Mouse (Mus musculus): ENCODE data around the gene Ifrd2. TPM values are rescaled to one million over a fixed set of nuclear protein-coding genes. Genes with fewer than 3 reads are reported as not detected.
A peak's percentile ranks its signal among the peaks of the same experiment; 100 is the strongest.

Gene Ifrd2
- polyA plus RNA-seq, 1 experiment from 2014 or later, result 61.4 TPM

DNA sequence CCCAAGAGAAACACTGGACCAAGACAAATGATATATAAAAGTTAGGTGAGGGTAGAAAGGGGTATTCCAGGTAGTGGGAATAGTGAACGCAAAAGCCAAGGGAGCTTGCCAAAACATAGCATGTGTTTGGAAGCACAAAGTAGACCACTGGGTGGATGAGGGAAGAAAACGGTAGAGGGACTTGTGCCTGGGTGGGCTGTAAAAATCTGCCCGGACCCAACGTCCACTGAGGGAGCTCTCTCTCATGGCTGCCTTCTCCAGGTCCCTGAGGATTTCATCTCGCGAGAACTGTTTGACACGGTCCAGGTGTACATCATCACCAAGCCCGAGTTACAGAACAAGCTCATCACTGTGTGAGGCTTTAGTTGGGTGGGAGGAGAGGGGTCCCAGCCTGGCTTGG is 44.7 kb upstream of the Ifrd2 start:
- no peaks in the 10 kb centered on the region for H3K27me3 ChIP-seq (ENCODE audit: control insufficient read depth, insufficient read depth, low read length)
- H3K4me1 ChIP-seq (ENCODE audit: control insufficient read depth, insufficient read depth, low read length), result peaks cover 19% of the 10 kb centered on the region; the same call in 1 of the 2 replicates
- ATAC-seq (ENCODE audit: low FRiP score, low TSS enrichment), result no peak
- 35% methylated on average over 8 of the region's 8 CpGs for WGBS
- peak overlapping the region; percentile 65 for H3K9ac ChIP-seq (ENCODE audit: low read depth, low read length)
- peak overlapping the region; percentile 77 for H3K4me2 ChIP-seq (replicated peaks; ENCODE audit: low read depth, low read length)
- peak overlapping the region; percentile 45 for H3K4me3 ChIP-seq (ENCODE audit: low read length)
- H3K27ac ChIP-seq (ENCODE audit: low read depth, low read length), result no peak overlapping the region
- peaks cover 38% of the 10 kb centered on the region for H3K36me3 ChIP-seq (ENCODE audit: control insufficient read depth, insufficient read depth, low read length)
- H3K9me3 ChIP-seq (ENCODE audit: control insufficient read depth, low read length), result no peaks in the 10 kb centered on the region

DNA sequence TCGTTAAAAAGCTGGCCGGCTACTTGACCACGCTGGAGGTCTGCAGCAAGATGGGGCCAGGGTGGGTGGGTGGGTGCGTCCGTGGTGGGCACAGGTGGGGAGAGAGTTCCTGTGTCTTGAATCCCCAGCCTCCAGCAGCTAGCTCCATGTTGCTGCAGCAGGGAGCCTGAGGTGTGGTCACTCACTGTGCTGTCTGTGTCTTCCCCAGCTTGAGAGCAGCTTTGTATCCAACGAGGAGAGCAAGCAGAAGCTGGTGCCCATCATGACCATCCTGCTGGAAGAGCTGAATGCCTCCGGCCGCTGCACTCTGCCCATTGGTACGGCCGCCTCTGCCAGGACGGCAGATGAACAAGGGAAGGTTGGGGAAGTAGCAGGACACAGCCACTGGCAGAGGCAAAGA is 44.1 kb upstream of the Ifrd2 start:
- Histone ChIP-seq H3K27ac (ENCODE audit: low read depth, low read length) (no peak overlapping the region), H3K9me3 (ENCODE audit: control insufficient read depth, low read length) (no peaks in the 10 kb centered on the region), H3K36me3 (ENCODE audit: control insufficient read depth, insufficient read depth, low read length) (peaks cover 32% of the 10 kb centered on the region), H3K4me3 (ENCODE audit: low read length) (no peak overlapping the region), H3K4me1 (ENCODE audit: control insufficient read depth, insufficient read depth, low read length) (peaks cover 19% of the 10 kb centered on the region; the same call in 1 of the 2 replicates), H3K27me3 (ENCODE audit: control insufficient read depth, insufficient read depth, low read length) (no peaks in the 10 kb centered on the region), H3K9ac (ENCODE audit: low read depth, low read length) (peak overlapping the region; percentile 65; the same call in 1 of the 2 replicates), H3K4me2 (replicated peaks; ENCODE audit: low read depth, low read length) (peak overlapping the region; percentile 77)
- ATAC-seq (ENCODE audit: low FRiP score, low TSS enrichment), result no peak
- WGBS, result 87% methylated on average over 11 of the region's 11 CpGs

- Histone ChIP-seq H3K4me2 (replicated peaks; ENCODE audit: low read depth, low read length) (no peak overlapping the region), H3K4me3 (ENCODE audit: low read length) (no peak overlapping the region), H3K4me1 (ENCODE audit: control insufficient read depth, insufficient read depth, low read length) (peaks cover 19% of the 10 kb centered on the region; the same call in 1 of the 2 replicates), H3K9ac (ENCODE audit: low read depth, low read length) (no peak overlapping the region), H3K27ac (ENCODE audit: low read depth, low read length) (no peak overlapping the region), H3K27me3 (ENCODE audit: control insufficient read depth, insufficient read depth, low read length) (no peaks in the 10 kb centered on the region), H3K36me3 (ENCODE audit: control insufficient read depth, insufficient read depth, low read length) (peaks cover 23% of the 10 kb centered on the region), H3K9me3 (ENCODE audit: control insufficient read depth, low read length) (no peaks in the 10 kb centered on the region)
- 95% methylated on average over 17 of the region's 17 CpGs for WGBS
- no peak for ATAC-seq (ENCODE audit: low FRiP score, low TSS enrichment)
Observed at GRCm38 (mm10) chr9:107544196-107544700, 43.2 kb upstream of the Ifrd2 start.

- Histone ChIP-seq H3K4me3 (ENCODE audit: low read length) (no peak overlapping the region), H3K36me3 (ENCODE audit: control insufficient read depth, insufficient read depth, low read length) (peaks cover 18% of the 10 kb centered on the region), H3K27me3 (ENCODE audit: control insufficient read depth, insufficient read depth, low read length) (no peaks in the 10 kb centered on the region), H3K27ac (ENCODE audit: low read depth, low read length) (no peak overlapping the region), H3K4me1 (ENCODE audit: control insufficient read depth, insufficient read depth, low read length) (peaks cover 19% of the 10 kb centered on the region; the same call in 1 of the 2 replicates), H3K4me2 (replicated peaks; ENCODE audit: low read depth, low read length) (no peak overlapping the region), H3K9ac (ENCODE audit: low read depth, low read length) (no peak overlapping the region), H3K9me3 (ENCODE audit: control insufficient read depth, low read length) (no peaks in the 10 kb centered on the region)
- no peak for ATAC-seq (ENCODE audit: low FRiP score, low TSS enrichment)
- WGBS, result 93% methylated on average over 12 of the region's 12 CpGs
Observed at GRCm38 (mm10) chr9:107544729-107545128, 42.7 kb upstream of the Ifrd2 start.

- Histone ChIP-seq H3K4me2 (replicated peaks; ENCODE audit: low read depth, low read length) (no peak overlapping the region), H3K4me1 (ENCODE audit: control insufficient read depth, insufficient read depth, low read length) (peaks cover 19% of the 10 kb centered on the region; the same call in 1 of the 2 replicates), H3K9ac (ENCODE audit: low read depth, low read length) (no peak overlapping the region), H3K4me3 (ENCODE audit: low read length) (no peak overlapping the region), H3K27me3 (ENCODE audit: control insufficient read depth, insufficient read depth, low read length) (no peaks in the 10 kb centered on the region), H3K9me3 (ENCODE audit: control insufficient read depth, low read length) (no peaks in the 10 kb centered on the region), H3K36me3 (ENCODE audit: control insufficient read depth, insufficient read depth, low read length) (peaks cover 14% of the 10 kb centered on the region), H3K27ac (ENCODE audit: low read depth, low read length) (no peak overlapping the region)
- 86% methylated on average over 10 of the region's 10 CpGs for WGBS
- no peak for ATAC-seq (ENCODE audit: low FRiP score, low TSS enrichment)
Observed at GRCm38 (mm10) chr9:107545199-107545598, 42.2 kb upstream of the Ifrd2 start.

DNA sequence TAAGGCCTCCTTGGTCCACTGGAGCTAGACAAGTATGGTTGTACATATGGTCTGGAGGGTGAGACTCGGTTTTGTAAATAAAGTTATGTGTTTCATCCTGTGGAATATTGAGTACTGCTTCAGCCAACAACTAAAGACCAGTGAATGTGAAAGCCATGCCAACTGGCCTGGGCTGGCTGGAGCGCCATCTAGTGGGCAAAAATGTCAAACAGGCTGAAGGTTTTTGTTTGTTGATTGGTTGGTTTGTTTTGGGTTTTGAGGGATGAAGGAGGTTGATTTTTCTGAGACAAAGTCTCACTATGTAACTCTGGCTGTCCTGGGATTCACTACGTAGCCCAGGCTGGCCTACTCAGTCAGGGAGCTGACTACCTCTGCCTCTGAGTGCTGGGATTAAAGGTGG is 41.8 kb upstream of the Ifrd2 start:
- no peak overlapping the region for H3K4me2 ChIP-seq (replicated peaks; ENCODE audit: low read depth, low read length)
- ATAC-seq (ENCODE audit: low FRiP score, low TSS enrichment), result no peak
- H3K4me3 ChIP-seq (ENCODE audit: low read length), result no peak overlapping the region
- no peaks in the 10 kb centered on the region for H3K9me3 ChIP-seq (ENCODE audit: control insufficient read depth, low read length)
- WGBS, result 6% methylated on average over 3 of the region's 3 CpGs
- H3K36me3 ChIP-seq (ENCODE audit: control insufficient read depth, insufficient read depth, low read length), result peaks cover 14% of the 10 kb centered on the region
- no peak overlapping the region for H3K27ac ChIP-seq (ENCODE audit: low read depth, low read length)
- H3K4me1 ChIP-seq (ENCODE audit: control insufficient read depth, insufficient read depth, low read length), result peaks cover 21% of the 10 kb centered on the region; the same call in 1 of the 2 replicates
- H3K27me3 ChIP-seq (ENCODE audit: control insufficient read depth, insufficient read depth, low read length), result no peaks in the 10 kb centered on the region
- no peak overlapping the region for H3K9ac ChIP-seq (ENCODE audit: low read depth, low read length)

DNA sequence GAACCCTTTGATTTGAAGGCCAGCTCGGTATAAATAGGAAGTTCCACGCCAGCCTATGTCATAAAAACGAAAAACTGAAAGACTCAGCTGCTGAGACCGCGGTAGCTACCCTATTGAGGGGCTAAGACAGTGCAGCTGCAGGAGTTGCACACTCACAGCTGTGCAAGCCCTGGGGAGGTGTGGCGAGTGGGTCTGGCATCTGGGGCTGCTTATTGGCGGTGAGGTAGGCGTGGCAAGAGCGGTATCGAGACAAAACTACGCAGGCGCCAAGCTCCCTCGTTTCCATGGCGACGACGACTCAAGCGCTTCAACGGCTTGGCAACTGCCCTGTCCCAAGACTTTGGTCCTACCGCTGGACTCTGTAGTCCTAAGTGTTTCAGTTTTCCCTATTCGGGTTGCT is 40.4 kb upstream of the Ifrd2 start, which contains the start of gene Zmynd10:
Gene Zmynd10 (plus strand): TSS at position 273 of the 400 bp plus-strand sequence.
- Histone ChIP-seq H3K4me3 (ENCODE audit: low read length) (peak within 1 kb of the TSS; percentile 1; the same call in 1 of the 2 replicates), H3K36me3 (ENCODE audit: control insufficient read depth, insufficient read depth, low read length) (peaks cover 14% of the 10 kb centered on the region), H3K27me3 (ENCODE audit: control insufficient read depth, insufficient read depth, low read length) (no peaks in the 10 kb centered on the region), H3K4me1 (ENCODE audit: control insufficient read depth, insufficient read depth, low read length) (peaks cover 34% of the 10 kb centered on the region; the same call in 1 of the 2 replicates), H3K9me3 (ENCODE audit: control insufficient read depth, low read length) (no peaks in the 10 kb centered on the region), H3K9ac (ENCODE audit: low read depth, low read length) (0 out of 2 replicates have a peak within 1 kb of the TSS, but pooled peaks have one; percentile 0), H3K27ac (ENCODE audit: low read depth, low read length) (0 out of 2 replicates have a peak within 1 kb of the TSS, but pooled peaks have one; percentile 24), H3K4me2 (replicated peaks; ENCODE audit: low read depth, low read length) (peak within 1 kb of the TSS; percentile 24)
- peak; percentile 53 for ATAC-seq (ENCODE audit: low FRiP score, low TSS enrichment)
- WGBS, result 4% methylated on average over 20 of the region's 20 CpGs

GRCm38 (mm10) chr9:107547957-107548356 is 39.5 kb upstream of the Ifrd2 start:
- no peak overlapping the region for H3K9ac ChIP-seq (ENCODE audit: low read depth, low read length)
- H3K27ac ChIP-seq (ENCODE audit: low read depth, low read length), result no peak overlapping the region
- H3K4me1 ChIP-seq (ENCODE audit: control insufficient read depth, insufficient read depth, low read length), result peaks cover 37% of the 10 kb centered on the region; the same call in 1 of the 2 replicates
- WGBS, result 82% methylated on average over 5 of the region's 5 CpGs
- ATAC-seq (ENCODE audit: low FRiP score, low TSS enrichment), result no peak
- no peaks in the 10 kb centered on the region for H3K27me3 ChIP-seq (ENCODE audit: control insufficient read depth, insufficient read depth, low read length)
- no peaks in the 10 kb centered on the region for H3K9me3 ChIP-seq (ENCODE audit: control insufficient read depth, low read length)
- no peak overlapping the region for H3K4me3 ChIP-seq (ENCODE audit: low read length)
- H3K4me2 ChIP-seq (replicated peaks; ENCODE audit: low read depth, low read length), result no peak overlapping the region
- peaks cover 14% of the 10 kb centered on the region for H3K36me3 ChIP-seq (ENCODE audit: control insufficient read depth, insufficient read depth, low read length)

GRCm38 (mm10) chr9:107548820-107549219 is 38.6 kb upstream of the Ifrd2 start:
- no peak overlapping the region for H3K27ac ChIP-seq (ENCODE audit: low read depth, low read length)
- ATAC-seq (ENCODE audit: low FRiP score, low TSS enrichment), result no peak
- peaks cover 14% of the 10 kb centered on the region for H3K36me3 ChIP-seq (ENCODE audit: control insufficient read depth, insufficient read depth, low read length)
- WGBS, result 82% methylated on average over 10 of the region's 10 CpGs
- H3K4me2 ChIP-seq (replicated peaks; ENCODE audit: low read depth, low read length), result no peak overlapping the region
- no peaks in the 10 kb centered on the region for H3K9me3 ChIP-seq (ENCODE audit: control insufficient read depth, low read length)
- no peaks in the 10 kb centered on the region for H3K27me3 ChIP-seq (ENCODE audit: control insufficient read depth, insufficient read depth, low read length)
- no peak overlapping the region; the same call in 1 of the 2 replicates for H3K9ac ChIP-seq (ENCODE audit: low read depth, low read length)
- no peak overlapping the region for H3K4me3 ChIP-seq (ENCODE audit: low read length)
- H3K4me1 ChIP-seq (ENCODE audit: control insufficient read depth, insufficient read depth, low read length), result peaks cover 43% of the 10 kb centered on the region
